Mouse (Mus musculus) CH12.LX (cell line): ENCODE measurements around the gene Slc25a23.

Source experiments
- BHLHE40 ChIP-seq: IDR thresholded peaks from 2 replicates; pipeline ENCODE4 v1.6.1; 2011; ENCODE audit warnings: mild to moderate bottlenecking, low read depth, low read length, improper control_type of control experiment
- CTCF ChIP-seq, 2 experiments: IDR thresholded peaks in 1 of 2; conservative IDR thresholded peaks in 1 of 2; 2 replicates each; pipeline ENCODE4 v1.5.1; 2011 to 2012; ENCODE audit warnings: low read depth in 2 of 2, low read length in 2 of 2, improper control_type of control experiment in 1 of 2, inconsistent platforms in 1 of 2, mild to moderate bottlenecking in 1 of 2, moderate library complexity in 1 of 2
- MAX ChIP-seq: IDR thresholded peaks from 2 replicates; pipeline ENCODE4 v1.6.1; 2011; ENCODE audit warnings: low read length, improper control_type of control experiment
- POLR2A ChIP-seq: IDR thresholded peaks from 2 replicates; pipeline ENCODE4 v1.6.1; 2011; ENCODE audit warnings: low read depth, mild to moderate bottlenecking, improper control_type of control experiment, low read length
- RCOR1 ChIP-seq: conservative IDR thresholded peaks from 2 replicates; pipeline ENCODE4 v1.6.1; 2012; ENCODE audit warnings: low read depth, mild to moderate bottlenecking, inconsistent platforms, low read length, improper control_type of control experiment
- SIN3A ChIP-seq: IDR thresholded peaks from 2 replicates; pipeline ENCODE4 v1.6.1; 2012; ENCODE audit warnings: low read length, improper control_type of control experiment, inconsistent platforms
- TCF12 ChIP-seq: IDR thresholded peaks from 2 replicates; pipeline ENCODE4 v1.6.1; 2014; ENCODE audit warnings: low read depth, mild to moderate bottlenecking, inconsistent platforms, low read length, improper control_type of control experiment
- ZC3H11A ChIP-seq: IDR thresholded peaks from 2 replicates; pipeline ENCODE4 v1.6.1; 2012; ENCODE audit warnings: low read depth, mild to moderate bottlenecking, inconsistent platforms, low read length, improper control_type of control experiment
- ZKSCAN1 ChIP-seq: IDR thresholded peaks from 2 replicates; pipeline ENCODE4 v1.6.1; 2012; ENCODE audit warnings: low read depth, inconsistent platforms, low read length, improper control_type of control experiment, borderline replicate concordance
- ZMIZ1 ChIP-seq: IDR thresholded peaks from 2 replicates; pipeline ENCODE4 v1.6.1; 2012; ENCODE audit warnings: low read depth, mild to moderate bottlenecking, inconsistent platforms, low read length, improper control_type of control experiment

DNA sequence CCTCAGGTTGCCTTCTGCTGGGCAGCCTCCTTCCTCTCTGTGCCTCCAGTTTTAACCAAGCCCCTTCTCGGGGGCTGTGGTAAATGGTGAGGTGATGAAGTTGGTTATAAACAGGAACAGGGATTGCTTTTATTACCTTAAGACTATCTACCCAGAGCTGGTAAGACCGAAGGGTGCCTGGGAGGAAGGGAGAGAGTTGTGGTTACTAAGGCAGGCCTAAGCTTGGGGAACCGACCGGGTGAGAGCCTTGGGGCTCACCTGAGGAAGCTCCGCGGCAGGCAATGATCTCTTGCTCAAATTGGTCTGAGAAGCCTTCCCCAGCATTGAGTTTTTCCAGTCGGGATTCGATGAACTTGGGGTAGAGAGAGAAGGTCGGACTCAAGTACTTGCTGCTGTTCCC is 10.6 kb upstream of the Slc25a23 start:
- TF ChIP-seq MAX, result no peak
- TF ChIP-seq POLR2A, result no peak
- TF ChIP-seq BHLHE40, result no peak
- TF ChIP-seq SIN3A, result no peak
- TF ChIP-seq RCOR1, result no peak
- TF ChIP-seq ZC3H11A, result no peak
- TF ChIP-seq TCF12, result no peak
- TF ChIP-seq CTCF (conservative IDR thresholded peaks at IDR 0.05 in 1 of 2, IDR thresholded peaks at IDR 0.05 in 1 of 2; ENCODE audit: low read depth in 2 of 2, low read length in 2 of 2), result no peak
- no peak for TF ChIP-seq ZMIZ1
- no peak for TF ChIP-seq ZKSCAN1
